Mouse (Mus musculus) heart, embryonic 10.5 days (tissue): ENCODE measurements around the gene Olfr600. TPM values are rescaled to one million over a fixed set of nuclear protein-coding genes. Genes with fewer than 3 reads are reported as not detected.
"Not testable (repeated sequence)": the region's sequence is repeated elsewhere in the genome, so short reads cannot be mapped to it uniquely, and the experiment has no call there.

ENCODE experiments used
- DNase-seq: peaks from one replicate; pipeline ENCODE4 v3.0.0-alpha.2; 2017; ENCODE audit warnings: low spot score
- H3K27ac ChIP-seq: fragments of 300-500 bp; sonication (generic); 2 replicates; pipeline ENCODE4 v1.5.1; 2016; ENCODE audit warnings: mild to moderate bottlenecking
- H3K27me3 ChIP-seq: fragments of 300-500 bp; sonication (generic); 2 replicates; pipeline ENCODE4 v1.6.1; 2016; ENCODE audit warnings: mild to moderate bottlenecking; ENCODE audit not compliant: poor library complexity, insufficient read depth, severe bottlenecking
- H3K36me3 ChIP-seq: fragments of 300-500 bp; sonication (generic); 2 replicates; pipeline ENCODE4 v1.6.1; 2016; ENCODE audit warnings: mild to moderate bottlenecking, moderate library complexity
- H3K4me1 ChIP-seq: fragments of 300-500 bp; sonication (generic); 2 replicates; pipeline ENCODE4 v1.6.1; 2016; ENCODE audit warnings: mild to moderate bottlenecking
- H3K4me3 ChIP-seq: fragments of 300-500 bp; sonication (generic); 2 replicates; pipeline ENCODE4 v1.5.1; 2016; ENCODE audit warnings: mild to moderate bottlenecking, moderate library complexity
- H3K9me3 ChIP-seq: fragments of 300-500 bp; sonication (generic); 2 replicates; pipeline ENCODE4 v1.6.1; 2016; ENCODE audit warnings: mild to moderate bottlenecking, moderate library complexity
- WGBS: fragments of 180-500 bp; shearing (Covaris S2); methylation state at CpG from one replicate; pipeline ENCODE4 v1.1.7; 2016; 5-methylcytosine and 5-hydroxymethylcytosine counted together
- polyA plus RNA-seq: library from polyadenylated mRNA; unstranded; fragments of >200 nt; fragmentation: Nextera tagmentation; extraction: Ambion mirVana; gene quantifications from 2 replicates; pipeline ENCODE4 v1.2.1, GENCODE M21; 2016

Gene Olfr600
- not detected in 2 replicates for polyA plus RNA-seq

DNA sequence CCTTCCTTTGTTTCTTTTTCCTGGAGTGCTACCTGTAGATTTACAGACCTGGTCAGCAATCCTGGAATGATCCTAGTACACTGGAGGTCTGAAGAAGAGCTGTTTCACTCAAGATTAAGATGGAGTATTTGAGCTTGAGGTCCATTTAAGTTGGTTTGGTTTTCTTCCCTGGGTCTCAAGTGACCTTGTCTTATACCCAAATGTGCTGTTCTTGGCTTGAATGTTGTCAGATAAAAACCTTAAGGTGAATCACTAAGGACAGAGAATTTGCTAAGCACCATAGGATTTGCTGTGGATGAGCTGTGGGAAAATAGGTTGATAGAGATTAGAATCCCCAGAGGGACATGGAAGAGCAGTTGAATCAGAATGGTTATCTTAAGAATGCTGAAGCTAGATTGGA, at the start of gene Olfr600:
Gene Olfr600, minus strand, starts transcription at position 101 of the 400 bp plus-strand sequence.
- Histone ChIP-seq H3K4me1 (no peaks in the 10 kb centered on the region), H3K9me3 (no peaks in the 10 kb centered on the region), H3K27ac (no peak within 1 kb of the TSS), H3K27me3 (no peaks in the 10 kb centered on the region), H3K36me3 (no peaks in the 10 kb centered on the region), H3K4me3 (no peak within 1 kb of the TSS)
- DNase-seq, result no peak

DNA sequence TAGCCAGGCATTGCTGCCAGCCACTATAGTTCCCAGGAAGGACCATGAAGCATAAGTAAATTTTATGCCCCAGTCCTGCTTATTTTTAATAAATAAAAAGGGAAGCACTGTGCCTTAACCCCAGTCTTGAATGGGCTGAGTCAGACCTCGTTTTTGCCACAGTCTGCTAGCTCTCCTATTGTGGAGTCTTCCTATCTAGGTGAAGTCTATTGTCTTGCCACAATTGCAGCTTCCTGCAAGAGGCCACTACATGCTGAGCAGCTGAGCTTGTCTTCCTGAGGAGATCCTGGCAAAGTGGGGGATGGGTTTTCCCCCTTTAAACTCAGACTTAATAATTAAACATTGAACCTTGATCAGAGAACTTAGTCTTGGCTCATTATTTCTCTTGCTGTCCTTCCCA, 49.5 kb upstream of the Olfr600 start:
- H3K36me3 ChIP-seq, result no peaks in the 10 kb centered on the region
- H3K9me3 ChIP-seq, result no peaks in the 10 kb centered on the region
- H3K27ac ChIP-seq, result no peak overlapping the region
- WGBS, result 19% methylated on average over 1 of the region's 1 CpGs
- H3K4me1 ChIP-seq, result no peaks in the 10 kb centered on the region
- H3K4me3 ChIP-seq, result no peak overlapping the region
- H3K27me3 ChIP-seq, result no peaks in the 10 kb centered on the region
- no peak for DNase-seq

DNA sequence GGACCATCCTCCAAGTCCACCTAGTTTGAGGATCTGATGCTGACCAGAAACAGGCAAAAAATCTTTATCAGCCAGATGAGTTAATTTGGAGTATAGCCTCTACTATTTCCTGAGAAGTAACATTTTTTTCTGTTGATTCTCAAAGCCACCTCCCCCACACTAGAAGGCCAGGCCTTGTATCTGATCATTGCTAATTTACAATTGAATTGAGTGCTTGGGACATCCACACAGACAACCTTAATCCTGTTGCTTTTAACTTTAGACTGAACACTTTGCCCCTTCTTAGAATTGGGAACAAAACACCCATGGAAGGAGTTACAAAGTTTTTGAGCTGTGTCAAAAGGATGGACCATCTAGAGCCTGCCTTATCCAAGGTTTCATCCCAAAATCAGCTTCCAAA, 48.3 kb upstream of the Olfr600 start:
- Histone ChIP-seq H3K27me3 (no peaks in the 10 kb centered on the region), H3K4me3 (no peak overlapping the region), H3K9me3 (no peaks in the 10 kb centered on the region), H3K4me1 (no peaks in the 10 kb centered on the region), H3K36me3 (no peaks in the 10 kb centered on the region), H3K27ac (no peak overlapping the region)
- no peak for DNase-seq

DNA sequence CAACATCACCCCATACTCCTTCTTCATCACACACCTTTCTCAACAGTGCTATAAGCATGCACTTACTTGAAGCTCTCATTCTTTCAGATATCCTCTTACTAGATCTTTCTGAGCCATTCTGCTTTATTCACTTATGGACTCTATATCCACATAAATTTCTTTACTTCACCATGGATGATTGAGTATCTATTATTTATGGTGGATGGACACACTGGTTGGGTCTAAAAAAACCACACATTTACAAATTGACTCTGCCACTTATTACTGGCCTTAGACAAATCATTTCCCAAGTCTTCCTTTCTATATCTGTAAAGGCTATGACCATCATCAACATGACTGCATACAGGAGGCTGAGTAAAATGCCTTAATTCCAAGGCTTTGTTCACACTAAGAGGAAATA, 36.6 kb upstream of the Olfr600 start, which contains the start of gene Olfr603:
Gene Olfr603, minus strand, starts transcription at position 101 of the 400 bp plus-strand sequence.
- H3K36me3 ChIP-seq, result no peaks in the 10 kb centered on the region
- H3K9me3 ChIP-seq, result no peaks in the 10 kb centered on the region
- no peaks in the 10 kb centered on the region for H3K27me3 ChIP-seq
- DNase-seq, result no peak
- no peak within 1 kb of the TSS for H3K27ac ChIP-seq
- H3K4me1 ChIP-seq, result no peaks in the 10 kb centered on the region
- H3K4me3 ChIP-seq, result no peak within 1 kb of the TSS

DNA sequence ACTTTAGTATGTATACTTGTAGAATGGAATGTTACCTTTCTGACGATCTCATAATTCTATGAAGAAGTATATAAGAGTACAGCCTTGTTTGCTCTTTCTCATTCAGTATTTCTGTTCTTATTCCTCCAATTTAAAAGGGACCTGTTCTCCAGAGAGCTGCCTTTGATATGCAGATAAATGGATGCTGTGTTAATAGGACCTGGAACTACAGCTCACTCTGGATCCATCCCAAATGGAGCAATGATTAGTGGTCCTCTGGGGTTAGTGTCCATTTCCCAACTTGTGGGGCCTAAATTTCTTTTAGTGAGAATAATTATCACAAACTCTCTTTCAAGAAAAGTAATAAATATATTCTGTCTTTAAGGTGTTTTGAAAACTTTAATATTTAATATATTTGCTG, 13.1 kb upstream of the Olfr600 start, which contains the start of gene Olfr601:
Gene Olfr601, minus strand, starts transcription at position 101 of the 400 bp plus-strand sequence.
- 72% methylated on average over 1 of the region's 1 CpGs for WGBS
- Histone ChIP-seq H3K36me3 (no peaks in the 10 kb centered on the region), H3K4me3 (no peak within 1 kb of the TSS), H3K9me3 (no peaks in the 10 kb centered on the region), H3K27ac (no peak within 1 kb of the TSS), H3K27me3 (no peaks in the 10 kb centered on the region), H3K4me1 (no peaks in the 10 kb centered on the region)
- no peak for DNase-seq

DNA sequence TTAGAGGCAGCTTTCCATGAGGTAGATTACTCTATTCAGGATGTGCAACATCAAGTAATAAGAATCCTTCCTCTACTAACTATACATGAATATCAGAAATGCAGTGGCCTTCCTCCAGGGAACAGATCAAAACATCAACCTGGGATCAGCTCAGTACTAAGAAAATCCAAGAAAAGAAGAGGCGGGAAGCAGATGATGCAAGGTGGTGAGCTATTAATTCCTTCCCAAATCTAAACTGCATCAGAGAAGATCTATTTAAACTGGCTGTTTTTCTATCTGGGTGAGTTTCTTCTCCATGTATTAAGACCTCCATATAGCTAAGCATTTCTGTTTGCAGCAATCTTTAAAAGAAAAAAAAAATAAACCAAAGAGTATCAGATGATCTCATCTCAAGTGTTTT, 13.9 kb downstream of the Olfr600 start, which contains the start of gene Olfr599:
Gene Olfr599, plus strand, starts transcription at position 301 of the 400 bp plus-strand sequence.
- DNase-seq, result no peak
- 79% methylated on average over 1 of the region's 1 CpGs for WGBS
- no peaks in the 10 kb centered on the region for H3K27me3 ChIP-seq
- H3K4me1 ChIP-seq, result no peaks in the 10 kb centered on the region
- H3K27ac ChIP-seq, result no peak within 1 kb of the TSS
- no peaks in the 10 kb centered on the region for H3K36me3 ChIP-seq
- H3K9me3 ChIP-seq, result no peaks in the 10 kb centered on the region
- no peak within 1 kb of the TSS for H3K4me3 ChIP-seq

DNA sequence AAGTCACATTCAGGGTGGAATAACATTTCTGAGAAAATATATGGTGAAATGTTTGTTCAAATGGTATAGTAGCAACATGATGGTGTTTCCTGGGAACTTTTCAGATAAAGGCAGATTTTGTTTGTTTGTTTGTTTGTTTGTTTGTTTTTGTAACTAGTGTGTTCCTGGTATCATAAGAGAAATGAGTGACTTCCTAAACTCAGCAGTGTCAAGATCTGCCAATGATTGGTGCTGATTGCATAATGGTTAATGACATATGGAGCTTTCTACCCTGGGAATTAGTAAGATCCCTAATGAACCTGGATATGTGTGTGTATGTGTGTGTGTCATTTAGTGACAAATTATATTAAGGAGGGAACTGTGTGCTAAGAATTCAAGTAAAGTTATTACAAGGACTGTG, 26.2 kb downstream of the Olfr600 start, which contains the start of gene Olfr598:
Gene Olfr598, plus strand, starts transcription at position 301 of the 400 bp plus-strand sequence.
- DNase-seq, result no peak

DNA sequence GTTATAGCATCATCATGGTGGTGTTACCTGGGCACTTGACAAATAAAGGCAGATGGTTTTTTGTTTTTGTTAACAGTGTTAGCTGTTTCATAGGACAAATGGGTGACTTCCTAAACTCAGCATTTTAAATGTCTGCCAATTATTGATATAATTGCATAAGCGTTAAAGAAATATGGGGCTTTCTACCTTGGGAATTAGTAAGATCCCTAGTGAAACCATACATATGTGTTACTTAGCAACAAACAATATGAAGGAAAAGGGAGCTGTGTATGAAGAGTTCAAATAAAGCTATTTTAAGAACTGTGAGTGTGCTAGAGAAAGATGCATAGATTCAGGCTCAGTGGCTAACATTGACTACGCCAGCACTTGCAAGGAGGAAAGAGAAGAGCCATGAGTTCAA, 33.5 kb downstream of the Olfr600 start, which contains the start of gene Olfr597:
Gene Olfr597, plus strand, starts transcription at position 301 of the 400 bp plus-strand sequence.
- H3K36me3 ChIP-seq, H3K27ac ChIP-seq, DNase-seq, H3K4me3 ChIP-seq, H3K9me3 ChIP-seq, H3K4me1 ChIP-seq, H3K27me3 ChIP-seq: not testable (repeated sequence)
- 82% methylated on average over 2 of the region's 2 CpGs for WGBS

More for the DNA sequence above, 26.2 kb downstream of the Olfr600 start, which contains the start of gene Olfr598:
- H3K36me3 ChIP-seq, result no peaks in the 10 kb centered on the region
- H3K27ac ChIP-seq, result no peak within 1 kb of the TSS
- no peaks in the 10 kb centered on the region for H3K4me1 ChIP-seq
- no peaks in the 10 kb centered on the region for H3K9me3 ChIP-seq
- H3K27me3 ChIP-seq, result no peaks in the 10 kb centered on the region
- no peak within 1 kb of the TSS for H3K4me3 ChIP-seq

DNA sequence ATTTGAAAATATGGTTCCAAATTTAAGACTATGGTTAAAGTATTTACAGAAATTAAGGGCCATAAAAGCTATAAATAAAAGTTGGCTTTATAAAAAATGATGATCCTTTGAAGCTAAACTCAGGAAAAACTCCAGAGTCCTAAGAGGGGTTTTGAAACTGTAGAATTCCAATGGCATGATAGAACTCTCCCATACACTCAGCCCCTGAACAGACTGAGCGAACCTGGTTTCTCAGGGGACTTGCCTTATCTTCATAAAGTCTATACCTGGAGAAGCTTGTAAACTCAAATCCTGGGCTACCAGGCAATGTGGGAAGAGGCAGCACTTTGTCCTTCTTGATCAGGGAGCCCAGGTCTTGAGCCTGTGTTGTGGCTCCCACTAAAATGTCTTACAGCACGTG, 44.1 kb downstream of the Olfr600 start, which contains the start of gene Olfr596:
Gene Olfr596, plus strand, starts transcription at position 301 of the 400 bp plus-strand sequence.
- H3K9me3 ChIP-seq, H3K27ac ChIP-seq, H3K27me3 ChIP-seq, H3K4me1 ChIP-seq, H3K36me3 ChIP-seq, H3K4me3 ChIP-seq: not testable (repeated sequence)
- 73% methylated on average over 2 of the region's 2 CpGs for WGBS
- peak; percentile 62 for DNase-seq

Other genes starting within 250 kb of the Olfr600 start
- not detected in 2 replicates for gene Olfr586, start 224.0 kb downstream of the Olfr600 start, polyA plus RNA-seq
- not detected in 2 replicates for gene Olfr588-ps1, start 208.8 kb downstream of the Olfr600 start, polyA plus RNA-seq
- not detected in 2 replicates for gene Olfr589, start 193.3 kb downstream of the Olfr600 start, polyA plus RNA-seq
- not detected in 2 replicates for gene Olfr591, start 171.3 kb downstream of the Olfr600 start, polyA plus RNA-seq
- gene Olfr592, start 164.9 kb downstream of the Olfr600 start, polyA plus RNA-seq, result not detected in 2 replicates
- gene Olfr593, start 137.8 kb downstream of the Olfr600 start, polyA plus RNA-seq, result not detected in 2 replicates
- gene Olfr594, start 132.7 kb downstream of the Olfr600 start, polyA plus RNA-seq, result not detected in 2 replicates
- not detected in 2 replicates for gene Usp17ld, start 97.2 kb downstream of the Olfr600 start, polyA plus RNA-seq
- not detected in 2 replicates for gene Olfr596, start 44.0 kb downstream of the Olfr600 start, polyA plus RNA-seq
- not detected in 2 replicates for gene Olfr597, start 33.4 kb downstream of the Olfr600 start, polyA plus RNA-seq
- not detected in 2 replicates for gene Olfr598, start 26.1 kb downstream of the Olfr600 start, polyA plus RNA-seq
- not detected in 2 replicates for gene Olfr599, start 13.8 kb downstream of the Olfr600 start, polyA plus RNA-seq
- gene Olfr601, start 13.0 kb upstream of the Olfr600 start, polyA plus RNA-seq, result not detected in 2 replicates
- gene Olfr603, start 36.5 kb upstream of the Olfr600 start, polyA plus RNA-seq, result not detected in 2 replicates
- not detected in 2 replicates for gene Usp17lc, start 65.4 kb upstream of the Olfr600 start, polyA plus RNA-seq
- gene Olfr605, start 95.8 kb upstream of the Olfr600 start, polyA plus RNA-seq, result not detected in 2 replicates
- not detected in 2 replicates for gene Olfr606, start 99.4 kb upstream of the Olfr600 start, polyA plus RNA-seq
- not detected in 2 replicates for gene Olfr607, start 114.5 kb upstream of the Olfr600 start, polyA plus RNA-seq
- 0.14 TPM in 1 of 2 replicates, not detected in the other for gene Olfr608, start 120.2 kb upstream of the Olfr600 start, polyA plus RNA-seq
- not detected in 2 replicates for gene Olfr609, start 148.4 kb upstream of the Olfr600 start, polyA plus RNA-seq
- not detected in 2 replicates for gene Olfr610, start 162.5 kb upstream of the Olfr600 start, polyA plus RNA-seq
- gene Olfr611, start 171.2 kb upstream of the Olfr600 start, polyA plus RNA-seq, result not detected in 2 replicates
- gene Olfr612, start 193.0 kb upstream of the Olfr600 start, polyA plus RNA-seq, result not detected in 2 replicates
- not detected in 2 replicates for gene Olfr613, start 198.4 kb upstream of the Olfr600 start, polyA plus RNA-seq
- gene Olfr615, start 206.4 kb upstream of the Olfr600 start, polyA plus RNA-seq, result not detected in 2 replicates
- not detected in 2 replicates for gene Olfr616, start 219.5 kb upstream of the Olfr600 start, polyA plus RNA-seq
- not detected in 2 replicates for gene Olfr617, start 223.4 kb upstream of the Olfr600 start, polyA plus RNA-seq
- gene Olfr618, start 240.4 kb upstream of the Olfr600 start, polyA plus RNA-seq, result not detected in 2 replicates